Mouse (Mus musculus): ENCODE results near the gene Gm38393. TPM values are rescaled to one million over a fixed set of nuclear protein-coding genes. Genes with fewer than 3 reads are reported as not detected.

The Gm38393 gene
- polyA plus RNA-seq, 1 experiment, result 4.8 TPM

- Histone ChIP-seq H3K4me1 (ENCODE audit: control insufficient read depth, insufficient read depth, low read length) (no peaks in the 10 kb centered on the region), H3K27ac (ENCODE audit: control insufficient read depth, insufficient read depth, low read depth, low read length, poor library complexity) (no peak overlapping the region), H3K4me3 (replicated peaks; ENCODE audit: control insufficient read depth, low read depth, low read length) (no peak overlapping the region)
- WGBS, result 46% methylated on average over 1 of the region's 1 CpGs
- TF ChIP-seq CTCF (IDR thresholded peaks at IDR 0.05; ENCODE audit: control insufficient read depth, insufficient read depth, low read length), result no peak
- no peak for TF ChIP-seq POLR2A (IDR thresholded peaks at IDR 0.05; ENCODE audit: borderline replicate concordance, control insufficient read depth, low read depth, low read length)
Measured at GRCm38 (mm10) chr7:59978646-59979045, 26.2 kb downstream of the Gm38393 start.

Other genes with a start within 250 kb of the Gm38393 start
- gene Snurf, start within 50 bp of the Gm38393 start, polyA plus RNA-seq (2011; ENCODE audit: insufficient read depth, insufficient read length, low replicate concordance, missing spikeins), result 23.7 TPM in 1 of 2 replicates, not detected in the other
- gene Snrpn, start 135.2 kb upstream of the Gm38393 start, polyA plus RNA-seq (2011; ENCODE audit: insufficient read depth, insufficient read length, low replicate concordance, missing spikeins), result 5.8 TPM in 1 of 2 replicates, not detected in the other

All from bone marrow, adult 2 months (tissue).